9 mouse cellular contexts compared by ENCODE assay signal in the genomic region with DNA sequence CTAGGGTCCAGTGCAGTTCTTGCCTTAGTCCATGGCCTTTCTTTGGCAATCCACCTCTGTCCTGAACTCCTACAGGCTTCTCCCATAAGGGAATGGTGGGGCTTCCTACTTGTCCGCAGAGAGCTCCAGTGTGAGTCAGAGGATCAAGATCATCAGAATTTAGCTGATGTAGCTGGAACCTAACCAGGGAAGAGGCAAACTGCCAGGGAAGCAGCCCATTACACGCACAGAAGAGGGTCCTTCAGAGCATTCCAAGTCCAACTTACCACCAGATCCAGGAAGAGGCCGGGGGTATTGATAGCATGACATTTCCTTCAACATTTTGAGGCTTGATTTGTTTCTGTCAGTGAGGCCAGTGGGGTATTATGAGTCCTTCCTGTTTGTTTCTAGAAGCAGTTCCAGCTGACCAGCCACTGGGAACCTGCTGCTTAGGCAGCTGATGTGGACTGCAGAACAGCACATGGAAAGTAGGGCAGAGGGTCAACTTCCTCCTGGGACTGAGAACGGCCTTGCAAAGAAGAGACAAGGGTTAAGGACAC. TPM values are rescaled to one million over a fixed set of nuclear protein-coding genes. Genes with fewer than 3 reads are reported as not detected.
A peak's percentile ranks its signal among the peaks of the same experiment; 100 is the strongest.
DNase-seq lines count a peak whose midpoint lies in the region; ATAC-seq and TF ChIP-seq lines count a peak whose summit lies in the region.
"Had no signal": no experiment of that assay in that cellular context is flagged by ENCODE, and none has a peak within 500 bp of the region (broad histone marks: within the 10 kb centered on the region; RNA-seq: fewer than 3 reads in every experiment).

No protein-coding gene starts in this region.

- no peaks in the 10 kb centered on the region for H3K27me3 ChIP-seq in spleen, adult 2 months (ENCODE audit: control insufficient read depth, insufficient read depth, low read length)
- no peaks in the 10 kb centered on the region for H3K27me3 ChIP-seq in liver, postnatal 0 days (ENCODE audit: insufficient read depth, low read length)
- H3K27me3 ChIP-seq in hindbrain, embryonic 14.5 days (ENCODE audit: control insufficient read depth, insufficient read depth, low read length) = no peaks in the 10 kb centered on the region

- WGBS in spleen, adult 2 months = 48% methylated on average over 4 of the region's 4 CpGs
- WGBS in liver, postnatal 0 days (ENCODE audit: insufficient replicate concordance) = 43% methylated on average over 4 of the region's 4 CpGs
- WGBS in hindbrain, embryonic 14.5 days = 68% methylated on average over 4 of the region's 4 CpGs

- 0 out of 2 replicates have a peak overlapping the region, but pooled peaks have one; percentile 5 for H3K9ac ChIP-seq in liver, postnatal 0 days (replicated peaks)
- H3K9ac ChIP-seq in hindbrain, embryonic 14.5 days = no peak overlapping the region

- peaks cover 15% of the 10 kb centered on the region; the same call in 1 of the 2 replicates for H3K4me1 ChIP-seq in spleen, adult 2 months (ENCODE audit: control insufficient read depth, insufficient read depth, insufficient read length)
- H3K4me1 ChIP-seq in liver, postnatal 0 days (ENCODE audit: insufficient read depth) = peaks cover 19% of the 10 kb centered on the region
- H3K4me1 ChIP-seq in hindbrain, embryonic 14.5 days (replicated peaks; ENCODE audit: control insufficient read depth, insufficient read depth, low read length) = 0 out of 2 replicates have a peak, but pooled peaks cover 3% of the 10 kb centered on the region
- H3K4me1 ChIP-seq: limb, embryonic 10.5 days had no signal

- TF ChIP-seq CTCF in spleen, adult 2 months (IDR thresholded peaks at IDR 0.05; ENCODE audit: extremely low read depth, insufficient read depth, insufficient read length, insufficient replicate concordance) = no peak
- no peak for TF ChIP-seq CTCF in liver, postnatal 0 days (IDR thresholded peaks at IDR 0.05; ENCODE audit: low read depth)

- H3K4me3 ChIP-seq in spleen, adult 2 months (ENCODE audit: extremely low read depth, insufficient read depth, insufficient read length) = no peak overlapping the region
- no peak overlapping the region for H3K4me3 ChIP-seq in liver, postnatal 0 days (ENCODE audit: low read depth, low read length)
- no peak overlapping the region for H3K4me3 ChIP-seq in hindbrain, embryonic 14.5 days (replicated peaks; ENCODE audit: low read length)
- H3K4me3 ChIP-seq: limb, embryonic 10.5 days had no signal

- H3K27ac ChIP-seq in spleen, adult 2 months (ENCODE audit: insufficient read depth, low read length) = peak overlapping the region; percentile 31
- peak overlapping the region; percentile 78 for H3K27ac ChIP-seq in liver, postnatal 0 days (ENCODE audit: low read depth)
- no peak overlapping the region for H3K27ac ChIP-seq in hindbrain, embryonic 14.5 days
- H3K27ac ChIP-seq: limb, embryonic 10.5 days had no signal

- no peaks in the 10 kb centered on the region for H3K36me3 ChIP-seq in spleen, adult 2 months (ENCODE audit: control insufficient read depth, insufficient read depth, low read length)
- H3K36me3 ChIP-seq in liver, postnatal 0 days (replicated peaks; ENCODE audit: insufficient read depth, low read length) = no peaks in the 10 kb centered on the region
- no peaks in the 10 kb centered on the region for H3K36me3 ChIP-seq in hindbrain, embryonic 14.5 days (replicated peaks; ENCODE audit: control insufficient read depth, insufficient read depth)
- H3K36me3 ChIP-seq: limb, embryonic 10.5 days had no signal

- TF ChIP-seq POLR2A in spleen, adult 2 months (IDR thresholded peaks at IDR 0.05; ENCODE audit: low read depth, low read length) = no peak

- H3K4me2 ChIP-seq in liver, postnatal 0 days (ENCODE audit: low read depth, low read length) = 0 out of 2 replicates have a peak overlapping the region, but pooled peaks have one; percentile 18
- no peak overlapping the region for H3K4me2 ChIP-seq in hindbrain, embryonic 14.5 days (replicated peaks)

- ATAC-seq in liver, postnatal 0 days = peak; percentile 69
- ATAC-seq in hindbrain, embryonic 14.5 days (ENCODE audit: low FRiP score) = no peak

- peak in 1 of 2 experiments; percentile 30 for DNase-seq in spleen, adult 2 months (ENCODE audit: low read depth in 1 of 2, low spot score in 2 of 2)
- DNase-seq in spleen, adult 12 weeks (ENCODE audit: low spot score) = no peak
- DNase-seq in kidney, adult 18-20 months = peak; percentile 73
- peak; percentile 37 for DNase-seq in liver, postnatal 0 days
- no peak for DNase-seq in T-cell, adult 2 months (ENCODE audit: low spot score)
- DNase-seq in hindbrain, embryonic 14.5 days (ENCODE audit: low spot score) = no peak
- DNase-seq in gastrocnemius, adult 8-10 months (ENCODE audit: low spot score in 2 of 2) = no peak
- DNase-seq: embryo, embryonic 11 days had no signal

- H3K9me3 ChIP-seq in liver, postnatal 0 days (ENCODE audit: low read length) = no peaks in the 10 kb centered on the region
- H3K9me3 ChIP-seq in hindbrain, embryonic 14.5 days (ENCODE audit: control insufficient read depth, low read length) = no peaks in the 10 kb centered on the region
- H3K9me3 ChIP-seq: limb, embryonic 10.5 days had no signal

- TF ChIP-seq EP300 in liver, postnatal 0 days (IDR thresholded peaks at IDR 0.05; ENCODE audit: low read depth) = no peak

RNA-seq across cellular contexts. Expression of a gene that starts 11.7 kb away (rescaled TPM):
- polyA plus RNA-seq in spleen, adult 2 months (2012; rRNA removed) = 5.8 and 6.0 TPM in 2 replicates
- polyA plus RNA-seq in liver, postnatal 0 days (2015; fragmentation: Nextera tagmentation; extraction: Ambion mirVana) = 2.5 and 2.6 TPM in 2 replicates
- polyA plus RNA-seq in hindbrain, embryonic 14.5 days (2014; fragmentation: Nextera tagmentation; extraction: Ambion mirVana) = 37.8 and 38.1 TPM in 2 replicates
- 1 to 10 TPM; 5.2 to 7.4 (median 6.0) TPM for total RNA-seq in gastrocnemius, adult 8-10 months (2022)

Comparison
In these comparisons a context has a peak if more than half of its experiments do, and no peak if none do; other contexts are left out.
1. DNase-seq: peak in kidney, adult 18-20 months (single experiment) and liver, postnatal 0 days (single experiment); none in spleen, adult 12 weeks (single experiment), T-cell, adult 2 months (single experiment), hindbrain, embryonic 14.5 days (single experiment) and gastrocnemius, adult 8-10 months (0 of 2).